In the genomic region with DNA sequence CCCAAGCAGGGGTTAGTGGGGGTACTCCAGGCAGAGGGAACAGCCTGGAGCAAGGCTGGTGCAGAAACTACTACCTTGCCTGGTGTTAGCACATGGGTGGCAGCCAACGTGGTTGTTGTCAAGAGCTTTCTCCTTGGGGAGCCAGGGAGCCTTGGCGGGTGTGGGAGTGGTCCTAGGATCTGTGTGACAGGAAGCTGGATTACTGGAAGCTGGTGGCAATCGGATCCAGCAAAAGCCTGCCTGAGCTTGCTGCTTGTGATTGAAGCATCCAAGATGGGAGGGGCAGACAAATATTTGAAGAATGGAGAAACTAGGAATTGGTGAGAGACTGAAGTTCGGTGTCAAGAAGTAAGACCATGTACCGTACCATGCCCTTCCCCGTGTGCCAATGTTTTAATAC, we compare ENCODE assay signal across 37 mouse cellular contexts. TPM values are rescaled to one million over a fixed set of nuclear protein-coding genes. Genes with fewer than 3 reads are reported as not detected.
DNase-seq lines count a peak whose midpoint lies in the region; ATAC-seq and TF ChIP-seq lines count a peak whose summit lies in the region.
"Had no signal": no experiment of that assay in that cellular context is flagged by ENCODE, and none has a peak within 500 bp of the region (broad histone marks: within the 10 kb centered on the region; RNA-seq: fewer than 3 reads in every experiment).

No protein-coding gene starts in this region.

- DNase-seq in heart, adult 2 months, result no peak
- peak; percentile 71 for DNase-seq in midbrain, embryonic 11.5 days (ENCODE audit: low spot score, missing footprints)
- no peak for DNase-seq in natural killer cell, adult 2 months (ENCODE audit: low spot score in 2 of 2)
- DNase-seq: adrenal gland, adult 8-10 months; cerebellum, adult 2 months; cerebellum, postnatal 25 days; gastrocnemius, adult 2 months; gastrocnemius, postnatal 36 days; heart, adult 18-20 months; kidney, adult 2 months; layer of hippocampus, adult 9-11 months; liver; right cerebral cortex, postnatal 4 days; thymus, adult 18-20 months; thymus, postnatal 25 days had no signal

- H3K4me1 ChIP-seq in heart, embryonic 14.5 days (ENCODE audit: control insufficient read depth in 2 of 2, insufficient read depth in 2 of 2, low read length in 2 of 2), result no peaks in the 10 kb centered on the region
- H3K4me1 ChIP-seq in heart, adult 2 months (ENCODE audit: control insufficient read depth, insufficient read depth, low read length), result peaks cover 2% of the 10 kb centered on the region; the same call in 1 of the 2 replicates
- H3K4me1 ChIP-seq in midbrain, embryonic 11.5 days (ENCODE audit: control insufficient read depth, insufficient read depth, low read length), result no peaks in the 10 kb centered on the region
- no peaks in the 10 kb centered on the region for H3K4me1 ChIP-seq in midbrain, embryonic 16.5 days (ENCODE audit: control insufficient read depth, insufficient read depth, low read length)
- peaks cover 13% of the 10 kb centered on the region for H3K4me1 ChIP-seq in lung, embryonic 16.5 days (replicated peaks; ENCODE audit: control insufficient read depth, insufficient read depth, low read length)
- no peaks in the 10 kb centered on the region for H3K4me1 ChIP-seq in hindbrain, embryonic 16.5 days (ENCODE audit: control insufficient read depth, insufficient read depth, low read depth, low read length)
- H3K4me1 ChIP-seq: intestine, embryonic 15.5 days; midbrain, embryonic 10.5 days had no signal

- H3K9ac ChIP-seq in heart, embryonic 14.5 days (ENCODE audit: low read length), result no peak overlapping the region
- no peak overlapping the region for H3K9ac ChIP-seq in heart, adult 2 months (ENCODE audit: low read depth, low read length)
- no peak overlapping the region for H3K9ac ChIP-seq in midbrain, embryonic 11.5 days (ENCODE audit: low read length)
- no peak overlapping the region for H3K9ac ChIP-seq in midbrain, embryonic 16.5 days (ENCODE audit: low read depth, low read length)
- peak overlapping the region; percentile 22; the same call in 1 of the 2 replicates for H3K9ac ChIP-seq in lung, embryonic 16.5 days (ENCODE audit: low read length)
- H3K9ac ChIP-seq in hindbrain, embryonic 16.5 days (ENCODE audit: low read depth, low read length), result no peak overlapping the region
- H3K9ac ChIP-seq: heart, embryonic 12.5 days; intestine, embryonic 15.5 days; liver, embryonic 14.5 days; neural tube, embryonic 13.5 days had no signal

- intact Hi-C loops in heart, adult 2 months (cut with DNase I), result no loop called here

- 0 out of 2 replicates have a peak, but pooled peaks have one; percentile 17 for ATAC-seq in heart, embryonic 14.5 days (ENCODE audit: insufficient number of reproducible peaks, insufficient read depth, low FRiP score, low read depth)
- ATAC-seq in midbrain, embryonic 11.5 days (ENCODE audit: low FRiP score), result no peak
- no peak for ATAC-seq in midbrain, embryonic 16.5 days
- peak; percentile 29 for ATAC-seq in lung, embryonic 16.5 days (ENCODE audit: low read depth)
- no peak for ATAC-seq in hindbrain, embryonic 16.5 days
- ATAC-seq: activated CD4-positive, CD25-positive, alpha-beta regulatory T cell, adult 4 months; forebrain, embryonic 14.5 days; hindbrain, postnatal 0 days; intestine, embryonic 15.5 days had no signal

- no peak overlapping the region for H3K27ac ChIP-seq in heart, embryonic 14.5 days (replicated peaks in 1 of 2; ENCODE audit: control insufficient read depth in 1 of 2, insufficient read depth in 1 of 2, low read depth in 2 of 2, low read length in 2 of 2)
- H3K27ac ChIP-seq in heart, adult 2 months, result no peak overlapping the region
- no peak overlapping the region for H3K27ac ChIP-seq in midbrain, embryonic 11.5 days (ENCODE audit: low read depth, low read length)
- no peak overlapping the region for H3K27ac ChIP-seq in midbrain, embryonic 16.5 days (ENCODE audit: low read length)
- H3K27ac ChIP-seq in lung, embryonic 16.5 days (ENCODE audit: low read length), result peak overlapping the region; percentile 89
- H3K27ac ChIP-seq in hindbrain, embryonic 16.5 days (ENCODE audit: low read depth, low read length), result no peak overlapping the region
- H3K27ac ChIP-seq: gastrocnemius, adult 2 months; hindbrain, postnatal 0 days; intestine, embryonic 15.5 days; kidney, postnatal 0 days; liver, embryonic 14.5 days; macrophage; midbrain, embryonic 10.5 days; neural tube, embryonic 13.5 days; stomach, postnatal 0 days had no signal

- no peak overlapping the region for H3K4me3 ChIP-seq in heart, embryonic 14.5 days (ENCODE audit: control insufficient read depth in 1 of 2, insufficient read depth in 1 of 2, low read depth in 1 of 2, low read length in 2 of 2)
- H3K4me3 ChIP-seq in heart, adult 2 months, result no peak overlapping the region
- no peak overlapping the region for H3K4me3 ChIP-seq in midbrain, embryonic 11.5 days (ENCODE audit: low read depth, low read length)
- no peak overlapping the region for H3K4me3 ChIP-seq in midbrain, embryonic 16.5 days (ENCODE audit: low read depth, low read length)
- H3K4me3 ChIP-seq in lung, embryonic 16.5 days (ENCODE audit: low read length), result no peak overlapping the region
- no peak overlapping the region for H3K4me3 ChIP-seq in hindbrain, embryonic 16.5 days (ENCODE audit: low read length)
- H3K4me3 ChIP-seq: gastrocnemius, adult 2 months; heart, embryonic 12.5 days; intestine, embryonic 15.5 days; midbrain, embryonic 10.5 days; myocyte; neural tube, embryonic 13.5 days had no signal

- peaks cover 17% of the 10 kb centered on the region for H3K27me3 ChIP-seq in heart, embryonic 14.5 days (ENCODE audit: control insufficient read depth, insufficient read depth, low read length)
- no peaks in the 10 kb centered on the region for H3K27me3 ChIP-seq in heart, adult 2 months (ENCODE audit: control insufficient read depth, insufficient read depth, low read length)
- H3K27me3 ChIP-seq in midbrain, embryonic 11.5 days (ENCODE audit: control insufficient read depth, insufficient read depth, low read length), result peaks cover 4% of the 10 kb centered on the region
- peaks cover 16% of the 10 kb centered on the region for H3K27me3 ChIP-seq in midbrain, embryonic 16.5 days (ENCODE audit: control insufficient read depth, insufficient read depth, low read depth, low read length)
- H3K27me3 ChIP-seq in lung, embryonic 16.5 days (ENCODE audit: control insufficient read depth, insufficient read depth, low read depth, low read length), result no peaks in the 10 kb centered on the region
- peaks cover 14% of the 10 kb centered on the region for H3K27me3 ChIP-seq in hindbrain, embryonic 16.5 days (replicated peaks; ENCODE audit: control insufficient read depth, insufficient read depth, low read length)

- H3K36me3 ChIP-seq in heart, embryonic 14.5 days (ENCODE audit: control insufficient read depth, insufficient read depth, low read length), result peaks cover 6% of the 10 kb centered on the region; the same call in 1 of the 2 replicates
- no peaks in the 10 kb centered on the region for H3K36me3 ChIP-seq in heart, adult 2 months (ENCODE audit: control insufficient read depth, insufficient read depth, low read length)
- no peaks in the 10 kb centered on the region for H3K36me3 ChIP-seq in midbrain, embryonic 11.5 days (ENCODE audit: control insufficient read depth, insufficient read depth, low read length)
- no peaks in the 10 kb centered on the region for H3K36me3 ChIP-seq in midbrain, embryonic 16.5 days (ENCODE audit: control insufficient read depth, insufficient read depth, low read length)
- H3K36me3 ChIP-seq in lung, embryonic 16.5 days (ENCODE audit: control insufficient read depth, insufficient read depth, low read length), result 0 out of 2 replicates have a peak, but pooled peaks cover 2% of the 10 kb centered on the region
- H3K36me3 ChIP-seq in hindbrain, embryonic 16.5 days (ENCODE audit: control insufficient read depth, insufficient read depth, low read length), result no peaks in the 10 kb centered on the region
- H3K36me3 ChIP-seq: heart, embryonic 12.5 days; intestine, embryonic 15.5 days; midbrain, embryonic 10.5 days; neural tube, embryonic 13.5 days had no signal

- 54% methylated on average over 6 of the region's 6 CpGs for WGBS in heart, embryonic 14.5 days
- 54% methylated on average over 6 of the region's 6 CpGs for WGBS in heart, adult 2 months
- 65% methylated on average over 6 of the region's 6 CpGs for WGBS in midbrain, embryonic 11.5 days
- whole genome bisulfite sequencing in midbrain, embryonic 16.5 days, result 67% methylated on average over 6 of the region's 6 CpGs
- 43% methylated on average over 6 of the region's 6 CpGs for WGBS in lung, embryonic 16.5 days
- WGBS in hindbrain, embryonic 16.5 days, result 68% methylated on average over 6 of the region's 6 CpGs

- no peaks in the 10 kb centered on the region for H3K9me3 ChIP-seq in heart, embryonic 14.5 days (ENCODE audit: control insufficient read depth, low read length)
- no peaks in the 10 kb centered on the region for H3K9me3 ChIP-seq in midbrain, embryonic 11.5 days (ENCODE audit: control insufficient read depth, low read length)
- H3K9me3 ChIP-seq in midbrain, embryonic 16.5 days (replicated peaks; ENCODE audit: control insufficient read depth, low read length, poor library complexity, severe bottlenecking), result no peaks in the 10 kb centered on the region
- no peaks in the 10 kb centered on the region for H3K9me3 ChIP-seq in lung, embryonic 16.5 days (ENCODE audit: control insufficient read depth, low read length)
- H3K9me3 ChIP-seq in hindbrain, embryonic 16.5 days (ENCODE audit: control insufficient read depth, low read length), result no peaks in the 10 kb centered on the region
- H3K9me3 ChIP-seq: heart, embryonic 12.5 days; intestine, embryonic 15.5 days; midbrain, embryonic 10.5 days; neural tube, embryonic 13.5 days had no signal

- no peak for TF ChIP-seq POLR2A in heart, adult 2 months (IDR thresholded peaks at IDR 0.05; ENCODE audit: insufficient read depth, low read depth, low read length)

- no peak overlapping the region for H3K4me2 ChIP-seq in heart, embryonic 14.5 days (ENCODE audit: low read length)
- no peak overlapping the region for H3K4me2 ChIP-seq in midbrain, embryonic 11.5 days
- H3K4me2 ChIP-seq in midbrain, embryonic 16.5 days (ENCODE audit: low read length), result no peak overlapping the region
- no peak overlapping the region for H3K4me2 ChIP-seq in lung, embryonic 16.5 days (ENCODE audit: low read depth, low read length)
- no peak overlapping the region for H3K4me2 ChIP-seq in hindbrain, embryonic 16.5 days (ENCODE audit: low read length)
- H3K4me2 ChIP-seq: heart, embryonic 12.5 days; intestine, embryonic 15.5 days; neural tube, embryonic 13.5 days had no signal

- no peak for TF ChIP-seq EP300 in heart, adult 2 months (IDR thresholded peaks at IDR 0.05; ENCODE audit: insufficient read depth, low read depth, low read length)

- H3K79me2 ChIP-seq in heart, adult 2 months (replicated peaks; ENCODE audit: control insufficient read depth, insufficient read depth, low read length), result no peaks in the 10 kb centered on the region

- TF ChIP-seq CTCF in heart, adult 2 months (IDR thresholded peaks at IDR 0.05), result no peak

RNA-seq across cellular contexts. Expression of a gene that starts 6.5 kb away (rescaled TPM):
- 13.9 and 14.4 TPM in 2 replicates for polyA plus RNA-seq in heart, embryonic 14.5 days (2014; fragmentation: Nextera tagmentation; extraction: Ambion mirVana)
- 1 to 10 TPM; 7.6 to 9.2 TPM for total RNA-seq in heart, adult 2 months (2021)
- polyA plus RNA-seq in heart, adult 2 months (2012; rRNA removed), result 12.4 and 15.3 TPM in 2 replicates
- polyA plus RNA-seq in midbrain, embryonic 11.5 days (2014; fragmentation: Nextera tagmentation; extraction: Ambion mirVana), result 3.9 and 4.0 TPM in 2 replicates
- 3.0 and 3.1 TPM in 2 replicates for polyA plus RNA-seq in midbrain, embryonic 16.5 days (2015; fragmentation: Nextera tagmentation; extraction: Ambion mirVana)
- polyA plus RNA-seq in lung, embryonic 16.5 days (2015; fragmentation: Nextera tagmentation; extraction: Ambion mirVana), result 76.2 and 93.0 TPM in 2 replicates
- 3.4 and 5.3 TPM in 2 replicates for polyA plus RNA-seq in hindbrain, embryonic 16.5 days (2015; fragmentation: Nextera tagmentation; extraction: Ambion mirVana)

RNA-seq across cellular contexts. Expression of a gene that starts 6.9 kb away (rescaled TPM):
- polyA plus RNA-seq in heart, embryonic 14.5 days (2014; fragmentation: Nextera tagmentation; extraction: Ambion mirVana), result 1.3 and 1.9 TPM in 2 replicates
- 1 to 10 TPM in 1 of 2 experiments, under 1 TPM in 1; 0.84 to 1.0 TPM for total RNA-seq in heart, adult 2 months (2021)
- 0.70 and 1.4 TPM in 2 replicates for polyA plus RNA-seq in heart, adult 2 months (2012; rRNA removed)
- 5.4 and 9.2 TPM in 2 replicates for polyA plus RNA-seq in midbrain, embryonic 11.5 days (2014; fragmentation: Nextera tagmentation; extraction: Ambion mirVana)
- polyA plus RNA-seq in midbrain, embryonic 16.5 days (2015; fragmentation: Nextera tagmentation; extraction: Ambion mirVana), result 0.24 TPM in 1 of 2 replicates, not detected in the other
- 2.2 and 4.2 TPM in 2 replicates for polyA plus RNA-seq in lung, embryonic 16.5 days (2015; fragmentation: Nextera tagmentation; extraction: Ambion mirVana)
- 0.27 and 0.29 TPM in 2 replicates for polyA plus RNA-seq in hindbrain, embryonic 16.5 days (2015; fragmentation: Nextera tagmentation; extraction: Ambion mirVana)
- total RNA-seq: hindbrain, postnatal 0 days; midbrain, postnatal 0 days had no signal
- polyA plus RNA-seq: forebrain, embryonic 14.5 days; macrophage had no signal

RNA-seq across cellular contexts. Expression of a gene that starts 9.6 kb away (rescaled TPM):
- 0.08 TPM in 1 of 2 replicates, not detected in the other for polyA plus RNA-seq in heart, embryonic 14.5 days (2014; fragmentation: Nextera tagmentation; extraction: Ambion mirVana)
- not detected for total RNA-seq in heart, adult 2 months (2021)
- 0.06 and 0.08 TPM in 2 replicates for polyA plus RNA-seq in heart, adult 2 months (2012; rRNA removed)
- not detected in 2 replicates for polyA plus RNA-seq in midbrain, embryonic 11.5 days (2014; fragmentation: Nextera tagmentation; extraction: Ambion mirVana)
- 2.2 and 2.5 TPM in 2 replicates for polyA plus RNA-seq in midbrain, embryonic 16.5 days (2015; fragmentation: Nextera tagmentation; extraction: Ambion mirVana)
- 0.24 and 0.33 TPM in 2 replicates for polyA plus RNA-seq in lung, embryonic 16.5 days (2015; fragmentation: Nextera tagmentation; extraction: Ambion mirVana)
- 2.8 and 3.2 TPM in 2 replicates for polyA plus RNA-seq in hindbrain, embryonic 16.5 days (2015; fragmentation: Nextera tagmentation; extraction: Ambion mirVana)
- total RNA-seq: gastrocnemius, adult 2 months; gastrocnemius, postnatal 36 days; heart, adult 18-20 months; heart, postnatal 25 days had no signal
- polyA plus RNA-seq: activated CD4-positive, CD25-positive, alpha-beta regulatory T cell, adult 4 months; embryonic facial prominence, embryonic 11.5 days; heart, embryonic 12.5 days; hindbrain, embryonic 11.5 days; limb, embryonic 11.5 days; midbrain, embryonic 10.5 days had no signal

RNA-seq across cellular contexts. Expression of a gene that starts 19.8 kb away (rescaled TPM):
- polyA plus RNA-seq in heart, embryonic 14.5 days (2014; fragmentation: Nextera tagmentation; extraction: Ambion mirVana), result 151 and 160 TPM in 2 replicates
- 100 to 1,000 TPM; 124 to 130 TPM for total RNA-seq in heart, adult 2 months (2021)
- polyA plus RNA-seq in heart, adult 2 months (2012; rRNA removed), result 173 and 226 TPM in 2 replicates
- polyA plus RNA-seq in midbrain, embryonic 11.5 days (2014; fragmentation: Nextera tagmentation; extraction: Ambion mirVana), result 120 and 121 TPM in 2 replicates
- 101 and 104 TPM in 2 replicates for polyA plus RNA-seq in midbrain, embryonic 16.5 days (2015; fragmentation: Nextera tagmentation; extraction: Ambion mirVana)
- polyA plus RNA-seq in lung, embryonic 16.5 days (2015; fragmentation: Nextera tagmentation; extraction: Ambion mirVana), result 156 TPM in 2 replicates
- polyA plus RNA-seq in hindbrain, embryonic 16.5 days (2015; fragmentation: Nextera tagmentation; extraction: Ambion mirVana), result 112 and 114 TPM in 2 replicates

RNA-seq across cellular contexts. Expression of a gene that starts 44.6 kb away (rescaled TPM):
- polyA plus RNA-seq in heart, embryonic 14.5 days (2014; fragmentation: Nextera tagmentation; extraction: Ambion mirVana), result 1.1 TPM in 1 of 2 replicates, not detected in the other
- total RNA-seq in heart, adult 2 months (2021), result not detected
- not detected in 2 replicates for polyA plus RNA-seq in heart, adult 2 months (2012; rRNA removed)
- polyA plus RNA-seq in midbrain, embryonic 11.5 days (2014; fragmentation: Nextera tagmentation; extraction: Ambion mirVana), result 0.86 and 2.1 TPM in 2 replicates
- 0.78 and 1.6 TPM in 2 replicates for polyA plus RNA-seq in midbrain, embryonic 16.5 days (2015; fragmentation: Nextera tagmentation; extraction: Ambion mirVana)
- 1.1 and 1.2 TPM in 2 replicates for polyA plus RNA-seq in lung, embryonic 16.5 days (2015; fragmentation: Nextera tagmentation; extraction: Ambion mirVana)
- 1.5 and 2.1 TPM in 2 replicates for polyA plus RNA-seq in hindbrain, embryonic 16.5 days (2015; fragmentation: Nextera tagmentation; extraction: Ambion mirVana)
- total RNA-seq: adrenal gland, postnatal 4 days; gastrocnemius, adult 2 months; gastrocnemius, postnatal 36 days; heart, adult 18-20 months; heart, postnatal 25 days had no signal
- polyA plus RNA-seq: kidney, adult 2 months; macrophage; midbrain, postnatal 0 days; stomach, postnatal 0 days had no signal

Comparison
In these comparisons a context has a peak if more than half of its experiments do, and no peak if none do; other contexts are left out.
1. ATAC-seq: peak in heart, embryonic 14.5 days (single experiment) and lung, embryonic 16.5 days (single experiment); none in midbrain, embryonic 11.5 days (single experiment), midbrain, embryonic 16.5 days (single experiment) and hindbrain, embryonic 16.5 days (single experiment).